Mouse (Mus musculus) heart, postnatal 14 days (tissue): ENCODE results near the gene Hdac9. TPM values are rescaled to one million over a fixed set of nuclear protein-coding genes. Genes with fewer than 3 reads are reported as not detected.

ENCODE experiments used
- DNase-seq, 2 experiments: peaks; one replicate each; pipeline ENCODE4 v3.0.0; 2021 to 2022
- intact Hi-C: fragments of 180-260 bp; cut with DNase I; formaldehyde crosslinking; loops from one replicate; pipeline ENCODE4 v1.15.1; 2025
- total RNA-seq, 2 experiments: library from RNA; stranded (reverse); gene quantifications; 2 replicates each; pipeline ENCODE4 v1.2.3; 2021

Hdac9 gene
- total RNA-seq, 2 experiments from 2014 or later, result 17.0 to 21.0 TPM

DNA sequence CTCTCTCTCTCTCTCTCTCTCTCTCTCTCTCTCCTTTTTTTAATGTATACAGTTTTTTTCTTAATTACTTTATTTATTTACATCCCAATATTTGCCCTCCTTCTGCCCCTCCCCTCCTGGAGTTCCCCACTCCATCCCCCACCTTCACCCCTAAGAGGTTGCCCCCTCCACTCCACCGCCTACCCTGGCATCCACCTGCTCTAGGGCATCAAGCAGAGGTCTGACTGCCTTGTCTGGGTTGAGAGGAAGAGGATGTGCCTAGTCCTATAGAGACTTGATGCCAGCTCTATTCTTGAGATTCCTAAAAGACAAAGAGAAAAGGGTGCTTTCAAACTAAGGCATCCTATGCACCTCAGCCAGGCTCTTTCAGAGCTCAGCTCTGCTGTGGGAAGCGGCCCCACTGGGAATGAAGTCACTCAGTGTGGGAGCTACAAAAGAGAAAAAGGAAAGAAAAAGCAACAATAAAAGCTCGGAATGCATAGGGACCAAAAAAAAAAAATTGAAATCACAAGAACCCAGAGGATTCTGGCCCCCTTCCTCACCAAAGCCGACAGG is 275.1 kb downstream of the Hdac9 start:
- intact Hi-C loops, result no loop called here
- DNase-seq, result no peak

DNA sequence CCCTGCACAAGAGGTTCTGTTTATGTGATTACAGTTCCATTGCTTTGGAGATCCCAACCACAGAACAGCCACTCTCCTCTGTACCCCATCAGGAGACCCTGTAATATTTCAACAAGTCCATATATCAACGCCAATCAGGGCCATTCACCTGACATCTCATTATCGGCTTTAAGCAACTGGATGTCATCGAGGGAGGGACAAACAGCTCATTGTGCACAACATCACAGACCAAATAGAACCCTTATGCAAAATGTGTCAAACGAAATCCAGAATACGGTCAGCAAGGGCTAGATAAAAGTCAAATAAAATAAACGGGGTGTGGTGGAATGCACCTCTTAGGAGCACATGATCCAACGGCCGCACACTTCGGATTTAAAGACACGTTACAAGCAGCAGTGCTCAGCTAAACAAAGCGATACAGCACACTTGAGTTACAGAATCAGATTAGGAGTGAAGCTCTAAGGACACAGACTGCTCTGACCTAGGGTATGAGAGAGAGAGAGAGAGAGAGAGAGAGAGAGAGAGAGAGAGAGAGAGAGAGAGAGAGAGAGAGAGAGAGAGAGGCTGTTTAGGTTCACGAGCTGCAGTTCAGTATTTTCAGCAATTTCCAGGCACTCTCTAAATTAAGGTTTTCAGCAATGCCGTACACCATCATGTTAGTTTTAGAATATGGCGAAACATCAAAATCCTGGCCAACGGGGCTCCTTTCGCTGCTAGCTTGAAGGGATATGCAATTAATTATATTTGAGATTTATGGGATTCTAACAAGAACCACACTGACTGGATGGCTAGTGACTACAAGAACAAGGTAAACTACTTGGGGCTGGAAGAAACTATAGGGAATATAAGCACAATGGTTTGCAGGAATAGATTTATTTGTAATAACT is 279.4 kb downstream of the Hdac9 start:
- DNase-seq, result no peak
- intact Hi-C loops, result no loop called here

- DNase-seq, result no peak
- intact Hi-C loops, result no loop called here
Observed at GRCm38 (mm10) chr12:34619101-34619500, 297.8 kb downstream of the Hdac9 start.

DNA sequence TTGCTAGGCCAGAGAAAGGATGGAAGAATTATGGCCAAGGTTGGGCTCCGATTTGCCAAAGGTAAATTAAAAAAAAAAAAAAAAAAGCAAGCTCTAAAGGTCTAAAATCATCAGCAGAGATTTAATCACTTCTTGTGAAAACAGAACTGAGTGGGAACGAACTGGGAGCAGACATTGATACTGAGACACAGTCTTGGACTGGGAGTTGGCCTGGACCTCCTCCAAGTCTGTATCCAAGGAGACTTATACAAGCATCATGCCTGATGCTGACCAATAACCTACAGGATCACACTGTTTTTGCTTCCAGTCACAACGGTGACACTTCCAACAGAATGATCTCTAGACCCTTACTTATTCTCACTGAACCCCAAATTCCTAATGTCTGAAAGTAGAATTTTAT is 298.6 kb downstream of the Hdac9 start:
- intact Hi-C loops, result no loop called here
- DNase-seq, result no peak

- no peak for DNase-seq
- intact Hi-C loops, result no loop called here
Observed at GRCm38 (mm10) chr12:34617836-34618235, 299.1 kb downstream of the Hdac9 start.

DNA sequence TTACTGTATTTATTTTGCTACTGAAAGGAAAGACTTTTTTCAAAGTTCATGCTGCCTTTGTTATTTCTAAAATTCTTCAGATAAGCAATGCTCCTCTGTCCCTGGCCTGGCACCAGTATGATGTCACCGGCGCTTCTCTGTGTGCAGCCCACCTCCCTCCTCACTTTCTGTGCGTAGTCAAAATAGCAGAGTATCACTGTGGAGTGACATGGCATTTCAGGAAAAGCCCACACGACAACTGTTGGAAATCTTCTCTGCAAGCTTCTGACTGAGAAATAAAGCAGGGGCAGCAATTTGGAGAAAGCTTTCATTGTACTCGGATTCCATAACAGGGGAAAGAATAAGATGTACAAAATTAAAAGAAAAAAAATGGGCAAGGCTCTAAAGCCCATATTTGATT is 302.1 kb downstream of the Hdac9 start:
- intact Hi-C loops, result no loop called here
- DNase-seq, result no peak

- DNase-seq, result no peak
- intact Hi-C loops, result no loop called here
Observed at GRCm38 (mm10) chr12:34612511-34612910, 304.4 kb downstream of the Hdac9 start.

DNA sequence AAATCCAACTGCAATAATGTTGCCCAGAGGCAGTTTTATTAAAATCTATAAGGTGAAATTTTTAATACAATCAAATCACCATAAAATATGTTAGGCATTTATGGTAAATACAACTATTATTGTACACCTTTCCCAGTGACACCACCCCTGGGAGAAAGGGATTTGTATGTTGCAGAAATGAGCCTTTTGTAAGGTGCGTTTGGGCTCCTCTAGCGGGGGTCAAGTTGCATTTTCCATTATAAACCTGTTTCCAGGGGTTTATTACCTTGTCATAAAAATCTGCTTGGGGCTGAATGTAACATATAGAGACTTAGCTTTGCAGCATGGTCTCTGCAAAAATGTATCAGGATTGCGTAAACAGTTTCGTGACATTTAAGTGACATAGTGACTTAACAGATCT is 312.4 kb downstream of the Hdac9 start:
- DNase-seq, result no peak
- intact Hi-C loops, result no loop called here

DNA sequence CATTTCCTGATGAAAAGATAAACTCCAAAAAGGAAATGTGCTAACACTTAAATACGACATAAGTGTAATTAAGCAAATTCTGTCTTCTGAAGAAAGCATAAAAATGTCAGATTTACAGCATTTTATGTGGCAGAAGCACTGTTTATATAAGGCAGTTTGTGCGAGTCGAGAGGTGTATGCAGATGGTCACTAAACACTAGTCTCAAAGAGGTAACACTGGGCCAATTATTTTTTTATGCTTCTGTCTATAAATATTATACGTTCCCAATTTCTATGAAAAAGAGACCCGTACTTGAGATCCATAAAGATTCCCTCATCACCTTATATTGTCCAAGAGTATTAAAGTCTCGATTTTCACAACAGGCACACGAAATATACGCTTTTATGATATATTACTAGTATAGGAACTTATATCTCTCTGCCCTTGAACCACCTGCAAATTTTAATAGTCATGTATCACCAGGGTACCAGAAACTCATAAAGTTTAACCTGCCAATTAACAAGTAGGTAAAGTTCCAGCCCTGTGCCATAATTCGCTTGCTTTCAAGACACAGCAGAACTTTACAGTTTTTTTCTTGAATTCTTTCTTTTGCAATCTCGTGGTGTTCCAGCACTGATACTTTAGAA is 322.6 kb downstream of the Hdac9 start:
- no peak for DNase-seq
- intact Hi-C loops, result no loop called here

DNA sequence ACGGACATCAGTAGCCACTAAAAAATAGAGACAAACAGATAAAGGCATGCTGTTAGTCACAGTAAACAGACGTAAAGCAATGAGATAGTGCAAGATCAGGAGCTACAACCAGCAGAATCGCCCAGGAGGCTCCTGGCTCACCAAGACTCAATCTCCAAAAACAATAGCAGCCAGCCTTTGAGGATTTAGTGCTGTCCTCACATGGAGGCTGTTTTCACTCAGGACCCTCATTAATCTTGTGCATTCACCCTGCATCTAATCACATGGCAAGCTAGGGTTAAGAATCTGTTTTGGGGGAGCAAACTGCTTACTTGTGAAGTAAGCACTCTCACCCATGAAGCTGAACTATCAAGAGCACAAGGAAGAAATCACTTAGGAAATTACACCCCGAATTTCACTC is 329.7 kb downstream of the Hdac9 start:
- intact Hi-C loops, result no loop called here
- no peak for DNase-seq

- intact Hi-C loops, result no loop called here
- DNase-seq, result no peak
Observed at GRCm38 (mm10) chr12:34582522-34582921, 334.4 kb downstream of the Hdac9 start.

DNA sequence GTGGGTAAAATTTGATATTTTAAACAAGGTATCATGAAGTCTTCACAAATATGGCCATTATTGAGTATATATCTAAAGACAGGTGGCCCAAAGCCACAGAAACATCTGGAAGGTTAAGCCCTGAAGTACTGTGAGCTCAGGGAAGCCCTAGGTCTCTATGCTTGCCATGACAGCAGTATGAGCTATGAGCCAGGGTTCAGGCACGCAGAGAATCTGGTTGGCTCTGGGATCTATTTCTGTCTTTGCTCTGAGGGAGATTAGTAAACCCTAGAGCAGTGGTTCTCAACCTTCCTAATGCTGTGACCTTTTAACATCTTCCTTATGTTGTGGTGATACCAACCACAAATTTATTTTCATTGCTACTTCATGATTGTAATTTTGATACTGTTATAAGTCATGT is 337.7 kb downstream of the Hdac9 start:
- intact Hi-C loops, result no loop called here
- no peak for DNase-seq

DNA sequence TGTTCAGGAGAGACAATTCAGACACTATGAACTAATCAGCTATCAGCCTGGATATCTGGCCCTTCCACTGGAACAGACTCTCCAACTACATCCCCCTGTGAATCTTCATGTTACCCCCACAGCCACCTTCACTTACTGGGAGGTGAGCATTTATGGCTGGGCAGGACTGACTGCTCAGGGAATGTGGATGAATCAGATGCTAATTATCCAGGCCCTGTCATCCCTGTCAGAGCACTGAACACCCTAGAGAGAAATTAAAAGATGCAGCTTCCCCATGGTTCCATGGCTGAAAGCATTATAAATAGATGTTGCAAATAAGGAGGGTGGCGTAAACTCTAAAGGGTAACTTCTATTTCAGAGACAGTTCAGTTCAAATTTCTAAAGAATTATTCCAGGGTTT is 345.8 kb downstream of the Hdac9 start:
- intact Hi-C loops, result no loop called here
- DNase-seq, result no peak

DNA sequence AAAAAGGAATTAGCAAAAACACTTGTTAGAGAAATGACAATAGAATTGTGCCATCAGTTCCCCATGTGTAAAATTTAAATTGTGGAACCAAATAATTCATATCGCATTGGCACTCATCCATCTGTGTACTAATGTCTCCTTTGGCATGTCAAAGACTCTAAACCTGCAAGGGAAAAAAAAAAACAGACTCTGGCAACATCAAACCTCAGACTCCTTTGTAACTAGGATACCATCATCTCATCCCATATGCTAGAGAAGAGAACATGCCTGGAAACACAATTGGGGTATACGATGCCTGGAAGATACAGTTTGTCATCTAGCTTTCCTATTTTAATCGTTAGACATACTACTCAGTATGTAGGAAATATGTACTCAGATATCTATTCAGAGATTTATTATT is 347.4 kb downstream of the Hdac9 start:
- intact Hi-C loops, result no loop called here
- DNase-seq, result no peak

GRCm38 (mm10) chr12:34569052-34569451 is 347.8 kb downstream of the Hdac9 start:
- no peak for DNase-seq

GRCm38 (mm10) chr12:34562331-34562730 is 354.6 kb downstream of the Hdac9 start:
- intact Hi-C loops, result no loop called here
- no peak for DNase-seq

More at GRCm38 (mm10) chr12:34569052-34569451, 347.8 kb downstream of the Hdac9 start:
- intact Hi-C loops, result no loop called here

DNA sequence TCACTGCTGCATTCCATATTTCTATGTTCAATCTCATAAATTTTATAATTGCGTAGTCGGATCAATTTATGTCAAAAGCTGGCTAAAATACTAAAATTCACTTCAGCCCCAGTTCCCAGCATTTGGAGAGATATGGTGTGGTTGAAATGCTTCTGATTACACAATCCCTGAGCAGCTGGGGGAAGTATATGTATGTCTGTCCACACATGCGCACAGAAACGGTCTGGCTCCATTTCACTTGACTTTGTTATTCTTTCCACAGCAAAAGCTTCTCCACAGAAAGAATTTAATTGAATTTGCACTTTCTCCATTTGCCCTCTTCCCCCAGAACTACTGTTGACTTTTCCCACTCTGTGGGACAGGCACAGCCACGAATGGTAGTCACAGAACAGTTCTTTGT is 357.9 kb downstream of the Hdac9 start:
- intact Hi-C loops, result no loop called here
- DNase-seq, result no peak

GRCm38 (mm10) chr12:34554803-34555202 is 362.1 kb downstream of the Hdac9 start:
- intact Hi-C loops, result no loop called here
- DNase-seq, result no peak

DNA sequence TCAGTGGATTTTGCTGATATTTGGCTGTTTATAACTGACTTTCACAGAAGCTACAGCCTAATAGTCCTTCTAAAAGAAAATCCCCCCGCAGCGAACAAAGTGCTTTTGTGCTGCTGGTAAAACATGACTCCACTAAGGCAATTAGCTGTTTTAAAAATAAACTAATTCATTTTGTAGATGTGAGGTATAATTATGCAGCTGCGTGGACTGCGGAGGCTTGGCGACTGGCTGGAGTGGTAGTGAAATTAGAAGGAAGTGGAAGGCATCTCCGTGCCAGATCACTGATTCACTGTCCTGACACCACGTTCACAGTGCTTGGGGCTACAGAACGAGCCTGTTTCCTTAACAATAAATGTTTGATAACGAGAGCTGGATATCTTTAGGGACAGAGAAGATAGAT is 366.6 kb downstream of the Hdac9 start:
- intact Hi-C loops, result no loop called here
- no peak for DNase-seq

GRCm38 (mm10) chr12:34529165-34529545 is 387.7 kb downstream of the Hdac9 start:
- DNase-seq, result peak in 1 of 2 experiments; percentile 34
- intact Hi-C loops, result loop anchor here (2.0 to 5.0 kb wide), 2 partner anchors 42 to 82 kb away; no protein-coding TSS in a partner anchor
